Mouse (Mus musculus) forebrain, embryonic 16.5 days (tissue): ENCODE measurements around the gene Dnajb3. TPM values are rescaled to one million over a fixed set of nuclear protein-coding genes. Genes with fewer than 3 reads are reported as not detected.

ENCODE experiments used
- ATAC-seq: fragments of 200-750 bp; cut with Nextera tagmentation; 2 replicates; pipeline ENCODE4 v1.8.0; 2017; ENCODE audit warnings: mild to moderate bottlenecking, moderate library complexity
- H3K27ac ChIP-seq: fragments of 300-500 bp; sonication (generic); 2 replicates; pipeline ENCODE4 v1.5.1; 2014; ENCODE audit warnings: low read length, control low read depth
- H3K27me3 ChIP-seq: fragments of 300-500 bp; sonication (generic); replicated peaks from 2 replicates; pipeline ENCODE4 v1.6.1; 2014; ENCODE audit warnings: low read length; ENCODE audit not compliant: control insufficient read depth, insufficient read depth
- H3K36me3 ChIP-seq: fragments of 300-500 bp; sonication (generic); 2 replicates; pipeline ENCODE4 v1.6.1; 2014; ENCODE audit not compliant: control insufficient read depth, insufficient read depth
- H3K4me1 ChIP-seq: fragments of 300-500 bp; sonication (generic); replicated peaks from 2 replicates; pipeline ENCODE4 v1.6.1; 2014; ENCODE audit warnings: low read length; ENCODE audit not compliant: control insufficient read depth, insufficient read depth
- H3K4me2 ChIP-seq: fragments of 300-500 bp; sonication (generic); 2 replicates; pipeline ENCODE4 v1.6.1; 2014; ENCODE audit warnings: mild to moderate bottlenecking, low read length, control low read depth
- H3K4me3 ChIP-seq: fragments of 300-500 bp; sonication (generic); replicated peaks from 2 replicates; pipeline ENCODE4 v1.5.1; 2014; ENCODE audit warnings: mild to moderate bottlenecking, low read length, control low read depth
- H3K9ac ChIP-seq: fragments of 300-500 bp; sonication (generic); replicated peaks from 2 replicates; pipeline ENCODE4 v1.6.1; 2014; ENCODE audit warnings: low read depth, low read length, control low read depth
- H3K9me3 ChIP-seq: fragments of 300-500 bp; sonication (generic); 2 replicates; pipeline ENCODE4 v1.6.1; 2016; ENCODE audit warnings: low read length; ENCODE audit not compliant: control insufficient read depth
- WGBS: fragments of 180-500 bp; shearing (Covaris S2); extraction: QIAGEN DNeasy Blood & Tissue Kit; methylation state at CpG from one replicate; pipeline ENCODE4 v1.1.7; 2014; 5-methylcytosine and 5-hydroxymethylcytosine counted together
- polyA plus RNA-seq: library from polyadenylated mRNA; unstranded; fragments of >200 nt; fragmentation: Nextera tagmentation; extraction: Ambion mirVana; gene quantifications from 2 replicates; pipeline ENCODE4 v1.2.1, GENCODE M21; 2015

The Dnajb3 gene
- polyA plus RNA-seq = 10.1 and 11.7 TPM in 2 replicates

- ATAC-seq = peak; percentile 100
These were observed at the start of gene Dnajb3 for GRCm38 (mm10) chr1:88205294-88205922. Gene Dnajb3, minus strand, starts transcription at chr1:88205782.

GRCm38 (mm10) chr1:88254793-88255465 is 49.3 kb upstream of the Dnajb3 start:
- ATAC-seq = no peak
- no peak overlapping the region for H3K4me3 ChIP-seq
- H3K36me3 ChIP-seq = peaks cover under 1% of the 10 kb centered on the region
- no peak overlapping the region for H3K27ac ChIP-seq
- no peak overlapping the region for H3K9ac ChIP-seq
- H3K4me2 ChIP-seq = no peak overlapping the region
- no peaks in the 10 kb centered on the region for H3K27me3 ChIP-seq
- WGBS = 89% methylated on average over 12 of the region's 12 CpGs
- H3K9me3 ChIP-seq = peaks cover 59% of the 10 kb centered on the region
- no peaks in the 10 kb centered on the region for H3K4me1 ChIP-seq

More at GRCm38 (mm10) chr1:88205294-88205922, at the start of gene Dnajb3:
- 0 out of 2 replicates have a peak, but pooled peaks cover 2% of the 10 kb centered on the region for H3K9me3 ChIP-seq
- no peak within 1 kb of the TSS; the same call in 1 of the 2 replicates for H3K27ac ChIP-seq
- H3K4me1 ChIP-seq = no peaks in the 10 kb centered on the region
- WGBS = 8% methylated on average over 62 of the region's 62 CpGs
- H3K4me3 ChIP-seq = peak within 1 kb of the TSS; percentile 56
- peak within 1 kb of the TSS; percentile 69 for H3K4me2 ChIP-seq
- no peaks in the 10 kb centered on the region for H3K36me3 ChIP-seq
- no peaks in the 10 kb centered on the region for H3K27me3 ChIP-seq
- H3K9ac ChIP-seq = peak within 1 kb of the TSS; percentile 67

GRCm38 (mm10) chr1:88253540-88253939 is 48.0 kb upstream of the Dnajb3 start:
- Histone ChIP-seq H3K4me3 (no peak overlapping the region), H3K9me3 (peaks cover 72% of the 10 kb centered on the region), H3K27me3 (no peaks in the 10 kb centered on the region), H3K4me1 (no peaks in the 10 kb centered on the region), H3K4me2 (no peak overlapping the region), H3K27ac (no peak overlapping the region), H3K36me3 (no peaks in the 10 kb centered on the region), H3K9ac (no peak overlapping the region)
- 71% methylated on average over 6 of the region's 6 CpGs for WGBS
- no peak for ATAC-seq

- no peak overlapping the region for H3K4me2 ChIP-seq
- no peaks in the 10 kb centered on the region for H3K4me1 ChIP-seq
- no peak overlapping the region for H3K9ac ChIP-seq
- no peak for ATAC-seq
- no peaks in the 10 kb centered on the region for H3K27me3 ChIP-seq
- H3K36me3 ChIP-seq = no peaks in the 10 kb centered on the region
- no peak overlapping the region for H3K4me3 ChIP-seq
- WGBS = 75% methylated on average over 8 of the region's 8 CpGs
- no peak overlapping the region for H3K27ac ChIP-seq
- peaks cover 77% of the 10 kb centered on the region for H3K9me3 ChIP-seq
These were observed 47.5 kb upstream of the Dnajb3 start for GRCm38 (mm10) chr1:88253106-88253505.

- no peak overlapping the region for H3K27ac ChIP-seq
These were observed 44.4 kb upstream of the Dnajb3 start for GRCm38 (mm10) chr1:88250023-88250422.

GRCm38 (mm10) chr1:88249596-88249995 is 44.0 kb upstream of the Dnajb3 start:
- H3K9me3 ChIP-seq = peaks cover 89% of the 10 kb centered on the region
- 80% methylated on average over 7 of the region's 7 CpGs for WGBS

More at GRCm38 (mm10) chr1:88250023-88250422, 44.4 kb upstream of the Dnajb3 start:
- no peaks in the 10 kb centered on the region for H3K27me3 ChIP-seq
- H3K4me2 ChIP-seq = no peak overlapping the region
- ATAC-seq = no peak
- peaks cover 89% of the 10 kb centered on the region for H3K9me3 ChIP-seq
- no peak overlapping the region for H3K9ac ChIP-seq
- H3K4me1 ChIP-seq = no peaks in the 10 kb centered on the region
- H3K36me3 ChIP-seq = no peaks in the 10 kb centered on the region
- no peak overlapping the region for H3K4me3 ChIP-seq
- WGBS = 84% methylated on average over 5 of the region's 5 CpGs

GRCm38 (mm10) chr1:88248658-88249057 is 43.1 kb upstream of the Dnajb3 start:
- Histone ChIP-seq H3K4me3 (no peak overlapping the region), H3K4me1 (no peaks in the 10 kb centered on the region), H3K36me3 (no peaks in the 10 kb centered on the region), H3K9me3 (peaks cover 92% of the 10 kb centered on the region), H3K4me2 (no peak overlapping the region), H3K27me3 (no peaks in the 10 kb centered on the region), H3K27ac (no peak overlapping the region), H3K9ac (no peak overlapping the region)
- WGBS = 70% methylated on average over 4 of the region's 4 CpGs
- peak; percentile 18; the same call in 1 of the 2 replicates for ATAC-seq

More at GRCm38 (mm10) chr1:88249596-88249995, 44.0 kb upstream of the Dnajb3 start:
- H3K36me3 ChIP-seq = no peaks in the 10 kb centered on the region
- no peak overlapping the region for H3K9ac ChIP-seq
- no peak overlapping the region for H3K27ac ChIP-seq
- H3K4me1 ChIP-seq = no peaks in the 10 kb centered on the region
- no peak overlapping the region for H3K4me3 ChIP-seq
- no peaks in the 10 kb centered on the region for H3K27me3 ChIP-seq
- ATAC-seq = no peak
- H3K4me2 ChIP-seq = no peak overlapping the region

GRCm38 (mm10) chr1:88247660-88248059 is 42.1 kb upstream of the Dnajb3 start:
- H3K4me3 ChIP-seq = no peak overlapping the region
- no peaks in the 10 kb centered on the region for H3K36me3 ChIP-seq
- H3K27me3 ChIP-seq = no peaks in the 10 kb centered on the region
- no peak for ATAC-seq
- H3K9ac ChIP-seq = no peak overlapping the region
- no peak overlapping the region for H3K27ac ChIP-seq
- 49% methylated on average over 2 of the region's 2 CpGs for whole genome bisulfite sequencing
- no peak overlapping the region for H3K4me2 ChIP-seq
- H3K4me1 ChIP-seq = no peaks in the 10 kb centered on the region
- H3K9me3 ChIP-seq = peaks cover 92% of the 10 kb centered on the region

GRCm38 (mm10) chr1:88246386-88246785 is 40.8 kb upstream of the Dnajb3 start:
- H3K9me3 ChIP-seq = peaks cover 90% of the 10 kb centered on the region
- no peak overlapping the region for H3K27ac ChIP-seq
- H3K4me3 ChIP-seq = no peak overlapping the region
- H3K36me3 ChIP-seq = no peaks in the 10 kb centered on the region
- H3K4me2 ChIP-seq = no peak overlapping the region
- no peak for ATAC-seq
- H3K9ac ChIP-seq = no peak overlapping the region
- 46% methylated on average over 6 of the region's 6 CpGs for WGBS
- no peaks in the 10 kb centered on the region for H3K4me1 ChIP-seq
- H3K27me3 ChIP-seq = no peaks in the 10 kb centered on the region
